Mouse (Mus musculus) C2C12 (cell line): ENCODE measurements around the gene Emc6.

Experiments
- CEBPB ChIP-seq: IDR thresholded peaks from one replicate; pipeline ENCODE4 v1.6.1; 2011; ENCODE audit warnings: low read depth, mild to moderate bottlenecking, control low read depth, moderate library complexity
- CTCF ChIP-seq: IDR thresholded peaks from one replicate; pipeline ENCODE4 v1.5.1; 2011; ENCODE audit not compliant: control insufficient read depth, insufficient read depth, insufficient read length
- MAX ChIP-seq: IDR thresholded peaks from one replicate; pipeline ENCODE4 v1.6.1; 2011; ENCODE audit warnings: mild to moderate bottlenecking, control low read depth
- MYOG ChIP-seq: IDR thresholded peaks from one replicate; pipeline ENCODE4 v1.6.1; 2011; ENCODE audit not compliant: control insufficient read depth, insufficient read length; ENCODE audit errors: extremely low read depth
- USF1 ChIP-seq: IDR thresholded peaks from one replicate; pipeline ENCODE4 v1.6.1; 2011; ENCODE audit warnings: low read depth, mild to moderate bottlenecking, control low read depth, moderate library complexity

- TF ChIP-seq USF1 (no peak), CTCF (no peak), MAX (no peak), MYOG (no peak), CEBPB (no peak)
Measured at GRCm38 (mm10) chr11:73187231-73187630, 10.4 kb upstream of the Emc6 start.
